Mouse (Mus musculus): ENCODE data around the gene Hoxd11. TPM values are rescaled to one million over a fixed set of nuclear protein-coding genes. Genes with fewer than 3 reads are reported as not detected.

Gene Hoxd11
- polyA plus RNA-seq, 2 experiments: 21.4 to 40.0 TPM

DNA sequence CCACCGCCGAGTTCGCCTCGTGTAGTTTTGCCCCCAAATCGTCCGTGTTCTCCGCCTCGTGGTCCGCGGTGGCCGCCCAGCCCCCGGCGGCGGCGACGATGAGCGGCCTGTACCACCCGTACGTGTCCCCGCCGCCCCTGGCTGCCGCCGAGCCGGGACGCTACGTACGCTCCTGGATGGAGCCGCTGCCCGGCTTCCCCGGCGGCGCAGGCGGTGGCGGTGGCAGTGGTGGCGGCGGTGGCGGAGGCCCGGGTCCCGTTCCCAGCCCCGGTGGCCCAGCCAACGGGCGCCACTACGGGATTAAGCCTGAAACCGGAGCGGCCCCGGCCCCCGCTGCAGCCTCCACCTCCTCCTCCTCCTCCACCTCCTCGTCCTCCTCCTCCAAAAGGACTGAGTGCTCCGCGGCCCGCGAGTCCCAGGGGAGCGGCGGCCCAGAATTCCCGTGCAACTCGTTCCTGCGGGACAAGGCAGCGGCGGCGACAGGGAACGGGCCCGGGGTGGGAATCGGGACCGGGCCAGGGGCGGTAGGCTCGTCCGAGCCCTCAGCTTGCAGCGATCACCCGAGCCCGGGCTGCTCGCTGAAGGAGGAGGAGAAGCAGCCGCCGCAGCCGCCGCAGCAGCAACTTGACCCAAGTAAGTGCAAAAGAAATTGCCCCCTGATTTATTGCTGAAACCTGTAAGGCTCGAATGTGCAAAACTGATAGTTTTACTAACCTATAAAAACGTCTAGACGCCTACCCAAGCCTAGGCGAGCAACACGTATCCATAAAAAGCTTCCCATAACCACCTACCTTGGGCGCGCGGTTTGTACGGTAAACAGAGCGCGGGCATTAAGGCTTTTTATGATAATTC lies 19.1 kb downstream of the Hoxd11 start:
- H3K36me3 ChIP-seq (ENCODE audit: control insufficient read depth, insufficient read depth, low read length): peaks cover 6% of the 10 kb centered on the region
- peak overlapping the region; percentile 86 for H3K9ac ChIP-seq (ENCODE audit: low read depth, low read length, severe bottlenecking)
- peak overlapping the region; percentile 55 for H3K4me3 ChIP-seq (replicated peaks; ENCODE audit: low read length)
- DNase-seq (ENCODE audit: low spot score) (no peak), ATAC-seq (ENCODE audit: low FRiP score, low read depth) (peak; percentile 20; the same call in 1 of the 2 replicates)
- peaks cover 62% of the 10 kb centered on the region for H3K27me3 ChIP-seq (ENCODE audit: control insufficient read depth, insufficient read depth, low read length)
- H3K4me1 ChIP-seq (ENCODE audit: control insufficient read depth, insufficient read depth, low read length): peaks cover 29% of the 10 kb centered on the region
- under 1% methylated on average over 47 of the region's 86 CpGs for WGBS
- TF ChIP-seq POLR2A (IDR thresholded peaks at IDR 0.05; ENCODE audit: borderline replicate concordance, extremely low read depth, insufficient read depth, insufficient read length): no peak
- H3K4me2 ChIP-seq (replicated peaks; ENCODE audit: low read depth, low read length, severe bottlenecking): peak overlapping the region; percentile 96
- H3K27ac ChIP-seq (replicated peaks; ENCODE audit: low read depth, low read length): peak overlapping the region; percentile 89
- H3K9me3 ChIP-seq (ENCODE audit: control insufficient read depth, low read length): no peaks in the 10 kb centered on the region

DNA sequence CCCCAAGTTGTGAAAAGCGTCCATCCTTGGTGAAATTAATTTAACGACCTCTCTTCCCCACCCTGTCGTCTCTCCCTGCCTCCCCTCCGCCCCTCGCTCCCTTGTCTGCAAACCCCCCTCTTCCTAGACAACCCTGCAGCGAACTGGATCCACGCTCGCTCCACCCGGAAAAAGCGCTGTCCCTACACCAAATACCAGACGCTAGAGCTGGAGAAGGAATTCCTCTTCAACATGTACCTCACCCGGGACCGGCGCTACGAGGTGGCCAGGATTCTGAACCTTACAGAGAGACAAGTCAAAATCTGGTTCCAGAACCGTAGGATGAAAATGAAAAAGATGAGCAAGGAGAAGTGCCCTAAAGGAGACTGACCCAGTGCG lies 19.7 kb downstream of the Hoxd11 start:
- no peak for TF ChIP-seq POLR2A (IDR thresholded peaks at IDR 0.05; ENCODE audit: borderline replicate concordance, extremely low read depth, insufficient read depth, insufficient read length)
- H3K27me3 ChIP-seq (ENCODE audit: control insufficient read depth, insufficient read depth, low read length): peaks cover 63% of the 10 kb centered on the region
- ATAC-seq (ENCODE audit: low FRiP score, low read depth) (0 out of 2 replicates have a peak, but pooled peaks have one; percentile 7), DNase-seq (ENCODE audit: low spot score) (no peak)
- H3K4me2 ChIP-seq (replicated peaks; ENCODE audit: low read depth, low read length, severe bottlenecking): peak overlapping the region; percentile 96
- peaks cover 6% of the 10 kb centered on the region for H3K36me3 ChIP-seq (ENCODE audit: control insufficient read depth, insufficient read depth, low read length)
- no peaks in the 10 kb centered on the region for H3K9me3 ChIP-seq (ENCODE audit: control insufficient read depth, low read length)
- peak overlapping the region; percentile 86 for H3K9ac ChIP-seq (ENCODE audit: low read depth, low read length, severe bottlenecking)
- peak overlapping the region; percentile 55 for H3K4me3 ChIP-seq (replicated peaks; ENCODE audit: low read length)
- 3% methylated on average over 17 of the region's 17 CpGs for WGBS
- H3K27ac ChIP-seq (replicated peaks; ENCODE audit: low read depth, low read length): peak overlapping the region; percentile 89
- H3K4me1 ChIP-seq (ENCODE audit: control insufficient read depth, insufficient read depth, low read length): peaks cover 29% of the 10 kb centered on the region

DNA sequence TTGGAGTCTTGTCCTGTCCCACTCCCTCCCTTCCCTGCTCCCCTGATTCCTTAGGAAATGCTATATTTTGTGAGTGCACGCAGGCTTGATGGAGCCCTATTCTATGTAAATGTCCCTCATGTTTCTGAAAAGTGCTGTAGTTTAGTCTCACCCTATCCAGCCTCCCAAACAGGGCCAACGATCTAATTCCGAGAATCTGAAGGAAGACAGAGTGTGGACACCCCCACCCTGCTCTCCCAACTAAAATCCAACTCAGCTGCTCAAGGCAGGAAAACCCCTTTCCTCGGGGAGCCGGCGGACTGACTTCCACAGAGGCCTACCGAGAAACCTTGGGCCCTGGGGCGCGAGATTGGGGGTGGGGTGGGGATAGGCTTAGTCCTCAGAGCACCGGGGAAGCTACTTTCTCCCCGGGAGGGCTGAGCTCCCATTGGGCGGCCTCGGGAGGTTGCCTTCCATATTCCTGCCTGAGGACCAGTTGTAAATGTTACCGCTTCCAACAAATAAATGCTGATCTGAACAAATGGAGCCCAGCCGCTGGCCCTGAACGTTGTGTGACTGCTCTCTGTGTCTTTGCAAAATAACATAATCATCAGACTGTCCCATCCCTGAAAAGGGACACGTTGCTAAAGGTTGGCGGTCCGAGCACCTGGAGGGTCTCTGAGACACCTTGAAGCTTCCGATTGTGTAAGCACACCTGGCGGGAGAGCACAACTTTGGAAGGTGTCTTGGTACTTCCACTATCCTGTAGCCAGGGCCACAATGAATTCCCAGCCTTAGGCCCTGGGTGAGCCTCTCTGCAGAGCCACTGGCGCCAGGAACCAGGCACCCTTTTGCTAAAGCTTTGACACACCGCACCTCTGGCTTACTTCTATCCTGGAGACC lies 20.5 kb downstream of the Hoxd11 start:
- H3K9ac ChIP-seq (ENCODE audit: low read depth, low read length, severe bottlenecking): peak overlapping the region; percentile 86; the same call in 1 of the 2 replicates
- no peak for ATAC-seq (ENCODE audit: low FRiP score, low read depth)
- peaks cover 68% of the 10 kb centered on the region for H3K27me3 ChIP-seq (ENCODE audit: control insufficient read depth, insufficient read depth, low read length)
- H3K27ac ChIP-seq (replicated peaks; ENCODE audit: low read depth, low read length): no peak overlapping the region
- WGBS: 17% methylated on average over 23 of the region's 23 CpGs
- H3K9me3 ChIP-seq (ENCODE audit: control insufficient read depth, low read length): no peaks in the 10 kb centered on the region
- peak overlapping the region; percentile 96 for H3K4me2 ChIP-seq (replicated peaks; ENCODE audit: low read depth, low read length, severe bottlenecking)
- peaks cover 33% of the 10 kb centered on the region for H3K4me1 ChIP-seq (ENCODE audit: control insufficient read depth, insufficient read depth, low read length)
- no peak for DNase-seq (ENCODE audit: low spot score)
- peak overlapping the region; percentile 55 for H3K4me3 ChIP-seq (replicated peaks; ENCODE audit: low read length)
- peaks cover 6% of the 10 kb centered on the region for H3K36me3 ChIP-seq (ENCODE audit: control insufficient read depth, insufficient read depth, low read length)
- no peak for TF ChIP-seq POLR2A (IDR thresholded peaks at IDR 0.05; ENCODE audit: borderline replicate concordance, extremely low read depth, insufficient read depth, insufficient read length)

DNA sequence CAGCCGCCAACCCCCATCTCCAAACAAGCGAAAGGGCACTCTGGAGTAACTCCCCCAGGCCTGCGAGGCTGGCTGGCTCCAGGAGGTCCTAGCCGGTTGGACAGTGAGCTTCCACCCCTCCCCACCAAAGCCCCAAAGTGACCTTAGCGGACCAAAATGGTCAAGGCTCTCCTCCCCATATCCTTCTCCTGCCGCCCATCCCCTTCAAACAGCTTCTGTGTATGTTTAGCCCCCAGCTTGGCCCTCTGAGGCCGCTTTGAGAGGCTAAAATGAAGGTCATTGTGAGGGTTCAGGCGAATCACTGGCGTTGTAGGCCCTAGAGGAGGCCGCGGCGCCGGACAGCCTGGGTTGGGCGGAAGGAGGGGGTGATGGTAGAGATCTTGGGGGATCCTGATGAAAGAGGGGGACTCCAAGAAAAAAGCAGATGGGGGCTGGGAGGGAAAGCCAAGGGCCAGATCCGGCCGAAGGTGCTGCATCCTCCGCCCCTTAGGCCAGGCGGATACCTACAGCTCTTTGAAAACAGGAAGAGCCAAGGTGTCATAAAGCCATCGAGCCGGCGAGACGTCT lies 21.3 kb downstream of the Hoxd11 start:
- H3K4me1 ChIP-seq (ENCODE audit: control insufficient read depth, insufficient read depth, low read length): peaks cover 29% of the 10 kb centered on the region
- ATAC-seq (ENCODE audit: low FRiP score, low read depth) (no peak), DNase-seq (ENCODE audit: low spot score) (no peak)
- peaks cover 63% of the 10 kb centered on the region for H3K27me3 ChIP-seq (ENCODE audit: control insufficient read depth, insufficient read depth, low read length)
- H3K4me3 ChIP-seq (replicated peaks; ENCODE audit: low read length): no peak overlapping the region
- H3K9ac ChIP-seq (ENCODE audit: low read depth, low read length, severe bottlenecking): no peak overlapping the region
- no peak overlapping the region for H3K27ac ChIP-seq (replicated peaks; ENCODE audit: low read depth, low read length)
- H3K4me2 ChIP-seq (replicated peaks; ENCODE audit: low read depth, low read length, severe bottlenecking): peak overlapping the region; percentile 6; the same call in 1 of the 2 replicates
- H3K9me3 ChIP-seq (ENCODE audit: control insufficient read depth, low read length): no peaks in the 10 kb centered on the region
- WGBS: 19% methylated on average over 22 of the region's 22 CpGs
- no peak for TF ChIP-seq POLR2A (IDR thresholded peaks at IDR 0.05; ENCODE audit: borderline replicate concordance, extremely low read depth, insufficient read depth, insufficient read length)
- H3K36me3 ChIP-seq (ENCODE audit: control insufficient read depth, insufficient read depth, low read length): peaks cover under 1% of the 10 kb centered on the region; the same call in 1 of the 2 replicates
